Mouse (Mus musculus) hindbrain, embryonic 12.5 days (tissue): ENCODE measurements around the gene Nme3. TPM values are rescaled to one million over a fixed set of nuclear protein-coding genes. Genes with fewer than 3 reads are reported as not detected.

Source experiments
- ATAC-seq: fragments of 200-750 bp; cut with Nextera tagmentation; 2 replicates; pipeline ENCODE4 v1.8.0; 2017; ENCODE audit warnings: moderate TSS enrichment; ENCODE audit not compliant: low FRiP score
- H3K27ac ChIP-seq: fragments of 300-500 bp; sonication (generic); 2 replicates; pipeline ENCODE4 v1.5.1; 2016; ENCODE audit warnings: mild to moderate bottlenecking
- H3K27me3 ChIP-seq: fragments of 300-500 bp; sonication (generic); 2 replicates; pipeline ENCODE4 v1.6.1; 2016; ENCODE audit warnings: mild to moderate bottlenecking
- H3K36me3 ChIP-seq: fragments of 300-500 bp; sonication (generic); 2 replicates; pipeline ENCODE4 v1.6.1; 2016; ENCODE audit warnings: mild to moderate bottlenecking
- H3K4me1 ChIP-seq: fragments of 300-500 bp; sonication (generic); 2 replicates; pipeline ENCODE4 v1.6.1; 2016
- H3K4me2 ChIP-seq: fragments of 300-500 bp; sonication (generic); replicated peaks from 2 replicates; pipeline ENCODE4 v1.6.1; 2016; ENCODE audit warnings: mild to moderate bottlenecking
- H3K4me3 ChIP-seq: fragments of 300-500 bp; sonication (generic); 2 replicates; pipeline ENCODE4 v1.5.1; 2016; ENCODE audit warnings: mild to moderate bottlenecking
- H3K9ac ChIP-seq: fragments of 300-500 bp; sonication (generic); 2 replicates; pipeline ENCODE4 v1.6.1; 2016; ENCODE audit warnings: mild to moderate bottlenecking, moderate library complexity
- H3K9me3 ChIP-seq: fragments of 300-500 bp; sonication (generic); replicated peaks from 2 replicates; pipeline ENCODE4 v1.6.1; 2016; ENCODE audit warnings: mild to moderate bottlenecking
- WGBS: fragments of 180-500 bp; shearing (Covaris S2); methylation state at CpG from one replicate; pipeline ENCODE4 v1.1.7; 2016; 5-methylcytosine and 5-hydroxymethylcytosine counted together
- polyA plus RNA-seq: library from polyadenylated mRNA; unstranded; fragments of >200 nt; fragmentation: Nextera tagmentation; extraction: Ambion mirVana; gene quantifications from 2 replicates; pipeline ENCODE4 v1.2.1, GENCODE M21; 2016

The Nme3 gene
- polyA plus RNA-seq, result 49.8 and 50.4 TPM in 2 replicates

- H3K4me2 ChIP-seq, result peak within 1 kb of the TSS; percentile 98
- peak; percentile 79 for ATAC-seq
- H3K27ac ChIP-seq, result peak within 1 kb of the TSS; percentile 83
- peaks cover 34% of the 10 kb centered on the region for H3K4me1 ChIP-seq
- H3K36me3 ChIP-seq, result peaks cover 65% of the 10 kb centered on the region
- H3K4me3 ChIP-seq, result peak within 1 kb of the TSS; percentile 78
- H3K9me3 ChIP-seq, result no peaks in the 10 kb centered on the region
- WGBS, result 2% methylated on average over 46 of the region's 50 CpGs
- H3K27me3 ChIP-seq, result no peaks in the 10 kb centered on the region
- peak within 1 kb of the TSS; percentile 89 for H3K9ac ChIP-seq
Observed at GRCm38 (mm10) chr17:24896241-24896992, at the start of gene Nme3. Gene Nme3 (plus strand): TSS chr17:24896500.

GRCm38 (mm10) chr17:24847386-24847785 lies 48.9 kb upstream of the Nme3 start:
- H3K27ac ChIP-seq, result no peak overlapping the region
- ATAC-seq, result no peak
- H3K9ac ChIP-seq, result no peak overlapping the region
- H3K4me2 ChIP-seq, result no peak overlapping the region
- H3K9me3 ChIP-seq, result no peaks in the 10 kb centered on the region
- no peak overlapping the region for H3K4me3 ChIP-seq
- peaks cover 13% of the 10 kb centered on the region for H3K4me1 ChIP-seq
- H3K36me3 ChIP-seq, result no peaks in the 10 kb centered on the region
- H3K27me3 ChIP-seq, result peaks cover 17% of the 10 kb centered on the region
- 100% methylated on average over 1 of the region's 1 CpGs for WGBS

GRCm38 (mm10) chr17:24848600-24849031 lies 47.7 kb upstream of the Nme3 start:
- Histone ChIP-seq H3K4me1 (peaks cover 13% of the 10 kb centered on the region), H3K9ac (no peak overlapping the region), H3K27me3 (peaks cover 17% of the 10 kb centered on the region), H3K4me3 (no peak overlapping the region; the same call in 1 of the 2 replicates), H3K36me3 (peaks cover 9% of the 10 kb centered on the region), H3K27ac (no peak overlapping the region), H3K9me3 (no peaks in the 10 kb centered on the region), H3K4me2 (peak overlapping the region; percentile 74)
- ATAC-seq, result no peak

GRCm38 (mm10) chr17:24849733-24850064 lies 46.6 kb upstream of the Nme3 start:
- peaks cover 8% of the 10 kb centered on the region; the same call in 1 of the 2 replicates for H3K27me3 ChIP-seq
- H3K9ac ChIP-seq, result peak overlapping the region; percentile 75
- peak overlapping the region; percentile 93 for H3K27ac ChIP-seq
- WGBS, result under 1% methylated on average over 21 of the region's 21 CpGs
- peak overlapping the region; percentile 74 for H3K4me2 ChIP-seq
- ATAC-seq, result peak; percentile 74
- H3K36me3 ChIP-seq, result peaks cover 13% of the 10 kb centered on the region
- H3K4me1 ChIP-seq, result peaks cover 13% of the 10 kb centered on the region
- H3K4me3 ChIP-seq, result peak overlapping the region; percentile 79
- H3K9me3 ChIP-seq, result no peaks in the 10 kb centered on the region

GRCm38 (mm10) chr17:24850065-24850772 lies 46.1 kb upstream of the Nme3 start, which contains the start of gene Fahd1:
Gene Fahd1 (minus strand): TSS chr17:24850364.
- H3K4me3 ChIP-seq, result peak within 1 kb of the TSS; percentile 79
- H3K9ac ChIP-seq, result peak within 1 kb of the TSS; percentile 75
- under 1% methylated on average over 54 of the region's 58 CpGs for WGBS
- no peaks in the 10 kb centered on the region for H3K9me3 ChIP-seq
- H3K36me3 ChIP-seq, result peaks cover 13% of the 10 kb centered on the region
- peaks cover 8% of the 10 kb centered on the region; the same call in 1 of the 2 replicates for H3K27me3 ChIP-seq
- peak within 1 kb of the TSS; percentile 74 for H3K4me2 ChIP-seq
- H3K27ac ChIP-seq, result peak within 1 kb of the TSS; percentile 93
- H3K4me1 ChIP-seq, result peaks cover 13% of the 10 kb centered on the region
- ATAC-seq, result peak; percentile 100

- peak overlapping the region; percentile 74 for H3K4me2 ChIP-seq
- no peak for ATAC-seq
- peaks cover 5% of the 10 kb centered on the region; the same call in 1 of the 2 replicates for H3K27me3 ChIP-seq
- H3K36me3 ChIP-seq, result peaks cover 13% of the 10 kb centered on the region
- H3K9ac ChIP-seq, result peak overlapping the region; percentile 72
- H3K9me3 ChIP-seq, result no peaks in the 10 kb centered on the region
- H3K4me1 ChIP-seq, result peaks cover 13% of the 10 kb centered on the region
- H3K4me3 ChIP-seq, result peak overlapping the region; percentile 79
- peak overlapping the region; percentile 53; the same call in 1 of the 2 replicates for H3K27ac ChIP-seq
- 2% methylated on average over 18 of the region's 20 CpGs for WGBS
Observed at GRCm38 (mm10) chr17:24850773-24851127, 45.5 kb upstream of the Nme3 start.

- no peak for ATAC-seq
- no peaks in the 10 kb centered on the region for H3K9me3 ChIP-seq
- H3K27ac ChIP-seq, result no peak overlapping the region
- H3K4me1 ChIP-seq, result peaks cover 13% of the 10 kb centered on the region
- H3K36me3 ChIP-seq, result peaks cover 19% of the 10 kb centered on the region
- H3K9ac ChIP-seq, result peak overlapping the region; percentile 72; the same call in 1 of the 2 replicates
- H3K4me2 ChIP-seq, result peak overlapping the region; percentile 74
- WGBS, result 83% methylated on average over 10 of the region's 10 CpGs
- peaks cover 5% of the 10 kb centered on the region; the same call in 1 of the 2 replicates for H3K27me3 ChIP-seq
- peak overlapping the region; percentile 79 for H3K4me3 ChIP-seq
Observed at GRCm38 (mm10) chr17:24851381-24852125, 44.7 kb upstream of the Nme3 start.

GRCm38 (mm10) chr17:24855838-24856464 lies 40.3 kb upstream of the Nme3 start:
- peaks cover 4% of the 10 kb centered on the region for H3K4me1 ChIP-seq
- H3K27me3 ChIP-seq, result peaks cover 5% of the 10 kb centered on the region; the same call in 1 of the 2 replicates
- no peak overlapping the region for H3K4me3 ChIP-seq
- 86% methylated on average over 3 of the region's 3 CpGs for WGBS
- no peaks in the 10 kb centered on the region for H3K9me3 ChIP-seq
- H3K36me3 ChIP-seq, result peaks cover 42% of the 10 kb centered on the region
- H3K27ac ChIP-seq, result no peak overlapping the region
- H3K4me2 ChIP-seq, result no peak overlapping the region
- H3K9ac ChIP-seq, result no peak overlapping the region
- no peak for ATAC-seq

- peaks cover 48% of the 10 kb centered on the region for H3K36me3 ChIP-seq
- H3K9ac ChIP-seq, result no peak overlapping the region
- peaks cover 3% of the 10 kb centered on the region; the same call in 1 of the 2 replicates for H3K27me3 ChIP-seq
- H3K9me3 ChIP-seq, result no peaks in the 10 kb centered on the region
- no peak overlapping the region for H3K4me2 ChIP-seq
- no peak for ATAC-seq
- H3K4me1 ChIP-seq, result no peaks in the 10 kb centered on the region; the same call in 1 of the 2 replicates
- WGBS, result 90% methylated on average over 13 of the region's 13 CpGs
- H3K4me3 ChIP-seq, result no peak overlapping the region
- H3K27ac ChIP-seq, result no peak overlapping the region
Observed at GRCm38 (mm10) chr17:24856589-24856988, 39.7 kb upstream of the Nme3 start.

- Histone ChIP-seq H3K4me3 (no peak overlapping the region), H3K36me3 (peaks cover 50% of the 10 kb centered on the region), H3K27ac (no peak overlapping the region), H3K9me3 (no peaks in the 10 kb centered on the region), H3K4me1 (no peaks in the 10 kb centered on the region), H3K27me3 (no peaks in the 10 kb centered on the region), H3K9ac (no peak overlapping the region), H3K4me2 (no peak overlapping the region)
- ATAC-seq, result no peak
- 79% methylated on average over 7 of the region's 8 CpGs for WGBS
Observed at GRCm38 (mm10) chr17:24857831-24858470, 38.3 kb upstream of the Nme3 start.

GRCm38 (mm10) chr17:24858967-24859366 lies 37.3 kb upstream of the Nme3 start:
- no peak for ATAC-seq
- WGBS, result 91% methylated on average over 6 of the region's 6 CpGs

More at GRCm38 (mm10) chr17:24858967-24859366, 37.3 kb upstream of the Nme3 start:
- Histone ChIP-seq H3K4me1 (no peaks in the 10 kb centered on the region), H3K36me3 (peaks cover 40% of the 10 kb centered on the region), H3K4me2 (no peak overlapping the region), H3K9me3 (no peaks in the 10 kb centered on the region), H3K27me3 (no peaks in the 10 kb centered on the region), H3K9ac (no peak overlapping the region), H3K27ac (no peak overlapping the region), H3K4me3 (no peak overlapping the region)
